8 mouse cellular contexts compared by ENCODE assay signal in genomic region chr17:35064951-35065947, GRCm38 (mm10). TPM values are rescaled to one million over a fixed set of nuclear protein-coding genes. Genes with fewer than 3 reads are reported as not detected.
DNase-seq lines count a peak whose midpoint lies in the region; ATAC-seq lines count a peak whose summit lies in the region.

Ly6g6c (plus strand) TSS chr17:35065388.

- H3K4me3 ChIP-seq in hindbrain, embryonic 12.5 days: peak within 1 kb of the TSS; percentile 25
- H3K4me3 ChIP-seq in limb, embryonic 15.5 days: peak within 1 kb of the TSS; percentile 31
- peak within 1 kb of the TSS; percentile 27 for H3K4me3 ChIP-seq in midbrain, embryonic 13.5 days (replicated peaks)

- H3K9me3 ChIP-seq in hindbrain, embryonic 12.5 days (replicated peaks): no peaks in the 10 kb centered on the region
- H3K9me3 ChIP-seq in limb, embryonic 15.5 days: no peaks in the 10 kb centered on the region
- H3K9me3 ChIP-seq in midbrain, embryonic 13.5 days: no peaks in the 10 kb centered on the region

- peak within 1 kb of the TSS; percentile 49 for H3K9ac ChIP-seq in hindbrain, embryonic 12.5 days
- no peak within 1 kb of the TSS for H3K9ac ChIP-seq in limb, embryonic 15.5 days
- peak within 1 kb of the TSS; percentile 48 for H3K9ac ChIP-seq in midbrain, embryonic 13.5 days (replicated peaks)

- peak; percentile 74 for ATAC-seq in erythroid progenitor cell, adult 5-6 weeks (replicated peaks; ENCODE audit: low FRiP score, poor library complexity, severe bottlenecking)
- ATAC-seq in hindbrain, embryonic 12.5 days (ENCODE audit: low FRiP score): no peak
- ATAC-seq in limb, embryonic 15.5 days (ENCODE audit: insufficient number of reproducible peaks, low FRiP score, low TSS enrichment, low read depth): peak; percentile 42; the same call in 1 of the 2 replicates
- ATAC-seq in midbrain, embryonic 13.5 days: peak; percentile 25; the same call in 1 of the 2 replicates

- peaks cover 52% of the 10 kb centered on the region for H3K27me3 ChIP-seq in hindbrain, embryonic 12.5 days
- peaks cover 52% of the 10 kb centered on the region for H3K27me3 ChIP-seq in limb, embryonic 15.5 days
- H3K27me3 ChIP-seq in midbrain, embryonic 13.5 days: peaks cover 45% of the 10 kb centered on the region

- H3K4me1 ChIP-seq in hindbrain, embryonic 12.5 days: peaks cover 37% of the 10 kb centered on the region
- H3K4me1 ChIP-seq in limb, embryonic 15.5 days: peaks cover 29% of the 10 kb centered on the region
- H3K4me1 ChIP-seq in midbrain, embryonic 13.5 days (replicated peaks): peaks cover 35% of the 10 kb centered on the region

- H3K27ac ChIP-seq in hindbrain, embryonic 12.5 days: no peak within 1 kb of the TSS
- H3K27ac ChIP-seq in limb, embryonic 15.5 days: peak within 1 kb of the TSS; percentile 61
- no peak within 1 kb of the TSS for H3K27ac ChIP-seq in midbrain, embryonic 13.5 days

- peak within 1 kb of the TSS; percentile 57 for H3K4me2 ChIP-seq in hindbrain, embryonic 12.5 days (replicated peaks)
- peak within 1 kb of the TSS; percentile 42 for H3K4me2 ChIP-seq in limb, embryonic 15.5 days
- H3K4me2 ChIP-seq in midbrain, embryonic 13.5 days (replicated peaks): peak within 1 kb of the TSS; percentile 50

- H3K36me3 ChIP-seq in hindbrain, embryonic 12.5 days: peaks cover 27% of the 10 kb centered on the region
- peaks cover 22% of the 10 kb centered on the region for H3K36me3 ChIP-seq in limb, embryonic 15.5 days
- peaks cover 30% of the 10 kb centered on the region for H3K36me3 ChIP-seq in midbrain, embryonic 13.5 days

- peak; percentile 73 to 77 for DNase-seq in urinary bladder, adult 18-20 months (ENCODE audit: low spot score in 2 of 2)
- no peak for DNase-seq in urinary bladder, adult 2 months (ENCODE audit: low spot score)
- no peak for DNase-seq in layer of hippocampus, postnatal 25 days (ENCODE audit: extremely low spot score in 1 of 2, low spot score in 1 of 2)
- no peak for DNase-seq in Muller cell, postnatal 12 days (ENCODE audit: inconsistent ontology term)

- under 1% methylated on average over 48 of the region's 48 CpGs for WGBS in hindbrain, embryonic 12.5 days
- 3% methylated on average over 48 of the region's 48 CpGs for WGBS in limb, embryonic 15.5 days
- 2% methylated on average over 48 of the region's 48 CpGs for WGBS in midbrain, embryonic 13.5 days

RNA-seq across cellular contexts. Expression of gene Ly6g6c, which starts in this region (rescaled TPM):
- 0.26 and 0.37 TPM in 2 replicates for polyA plus RNA-seq in urinary bladder, adult 2 months (2012; rRNA removed)
- total RNA-seq in erythroid progenitor cell, adult 5-6 weeks (2015; ENCODE audit: low replicate concordance): not detected in 2 replicates
- total RNA-seq in erythroid progenitor cell, adult 5-6 weeks (2017; ENCODE audit: low replicate concordance): not detected in 2 replicates
- polyA plus RNA-seq in hindbrain, embryonic 12.5 days (2016; fragmentation: Nextera tagmentation; extraction: Ambion mirVana): not detected in 2 replicates
- 181 and 203 TPM in 2 replicates for polyA plus RNA-seq in limb, embryonic 15.5 days (2015; fragmentation: Nextera tagmentation; extraction: Ambion mirVana)
- polyA plus RNA-seq in midbrain, embryonic 13.5 days (2015; fragmentation: Nextera tagmentation; extraction: Ambion mirVana): not detected in 2 replicates
- not detected for total RNA-seq in layer of hippocampus, postnatal 25 days (2021)

Comparison
In these comparisons a context has a peak if more than half of its experiments do, and no peak if none do; other contexts are left out.
1. RNA of gene Ly6g6c (polyA plus RNA-seq): 181 to 203 TPM in limb, embryonic 15.5 days; 0.26 to 0.37 TPM in urinary bladder, adult 2 months, not detected in midbrain, embryonic 13.5 days and not detected in hindbrain, embryonic 12.5 days; every median in the first group is over 100 times any median in the second.
2. DNase-seq: peak in urinary bladder, adult 18-20 months (2 of 2); none in urinary bladder, adult 2 months (single experiment), layer of hippocampus, postnatal 25 days (0 of 2) and Muller cell, postnatal 12 days (single experiment).
3. Peak in ATAC-seq in erythroid progenitor cell, adult 5-6 weeks; RNA of the gene not detected or under 1 TPM.
4. Peak in ATAC-seq, H3K4me3 ChIP-seq, H3K9ac ChIP-seq and H3K4me2 ChIP-seq in midbrain, embryonic 13.5 days; RNA of the gene not detected or under 1 TPM.
5. Peak in every context shown above with its lines, with median percentiles within 50 percentile points of each other: H3K4me2 ChIP-seq and H3K4me3 ChIP-seq.